Mouse (Mus musculus) hindbrain, embryonic 10.5 days (tissue): Measurements from ENCODE around the gene Abca3. TPM values are rescaled to one million over a fixed set of nuclear protein-coding genes. Genes with fewer than 3 reads are reported as not detected.

Experiments used
- DNase-seq: peaks from one replicate; pipeline ENCODE4 v3.0.0-alpha.2; 2017; ENCODE audit warnings: low spot score
- H3K27ac ChIP-seq: fragments of 300-500 bp; sonication (generic); 2 replicates; pipeline ENCODE4 v1.5.1; 2016; ENCODE audit warnings: mild to moderate bottlenecking, moderate library complexity
- H3K27me3 ChIP-seq: fragments of 300-500 bp; sonication (generic); 2 replicates; pipeline ENCODE4 v1.6.1; 2016; ENCODE audit warnings: mild to moderate bottlenecking; ENCODE audit not compliant: poor library complexity, insufficient read depth, severe bottlenecking
- H3K36me3 ChIP-seq: fragments of 300-500 bp; sonication (generic); 2 replicates; pipeline ENCODE4 v1.6.1; 2016; ENCODE audit warnings: mild to moderate bottlenecking, moderate library complexity
- H3K4me1 ChIP-seq: fragments of 300-500 bp; sonication (generic); replicated peaks from 2 replicates; pipeline ENCODE4 v1.6.1; 2016; ENCODE audit warnings: mild to moderate bottlenecking
- H3K4me3 ChIP-seq: fragments of 300-500 bp; sonication (generic); 2 replicates; pipeline ENCODE4 v1.5.1; 2016; ENCODE audit warnings: mild to moderate bottlenecking, moderate library complexity
- H3K9me3 ChIP-seq: fragments of 300-500 bp; sonication (generic); 2 replicates; pipeline ENCODE4 v1.6.1; 2016; ENCODE audit warnings: mild to moderate bottlenecking, moderate library complexity
- WGBS: fragments of 180-500 bp; shearing (Covaris S2); methylation state at CpG from one replicate; pipeline ENCODE4 v1.1.7; 2016; 5-methylcytosine and 5-hydroxymethylcytosine counted together
- polyA plus RNA-seq: library from polyadenylated mRNA; unstranded; fragments of >200 nt; fragmentation: Nextera tagmentation; extraction: Ambion mirVana; gene quantifications from 2 replicates; pipeline ENCODE4 v1.2.1, GENCODE M21; 2016

Gene Abca3
- polyA plus RNA-seq, 1 experiment from 2014 or later: 13.7 TPM

GRCm38 (mm10) chr17:24359006-24359405, 7.3 kb downstream of the Abca3 start:
- Histone ChIP-seq H3K36me3 (0 out of 2 replicates have a peak, but pooled peaks cover 4% of the 10 kb centered on the region), H3K9me3 (no peaks in the 10 kb centered on the region), H3K27me3 (peaks cover 7% of the 10 kb centered on the region), H3K4me3 (no peak overlapping the region), H3K4me1 (peaks cover 4% of the 10 kb centered on the region; the same call in 1 of the 2 replicates), H3K27ac (no peak overlapping the region)
- WGBS: 90% methylated on average over 8 of the region's 8 CpGs
- no peak for DNase-seq

GRCm38 (mm10) chr17:24359903-24360302, 8.2 kb downstream of the Abca3 start:
- no peak overlapping the region for H3K27ac ChIP-seq
- 0 out of 2 replicates have a peak, but pooled peaks cover 9% of the 10 kb centered on the region for H3K36me3 ChIP-seq
- DNase-seq: no peak
- WGBS: 80% methylated on average over 2 of the region's 2 CpGs
- no peak overlapping the region for H3K4me3 ChIP-seq
- H3K4me1 ChIP-seq: peaks cover 4% of the 10 kb centered on the region; the same call in 1 of the 2 replicates
- H3K9me3 ChIP-seq: no peaks in the 10 kb centered on the region
- H3K27me3 ChIP-seq: no peaks in the 10 kb centered on the region

- Histone ChIP-seq H3K27me3 (no peaks in the 10 kb centered on the region), H3K36me3 (0 out of 2 replicates have a peak, but pooled peaks cover 11% of the 10 kb centered on the region), H3K4me3 (no peak overlapping the region), H3K9me3 (no peaks in the 10 kb centered on the region), H3K27ac (no peak overlapping the region), H3K4me1 (peaks cover 9% of the 10 kb centered on the region)
- DNase-seq: no peak
- 87% methylated on average over 8 of the region's 8 CpGs for WGBS
These were observed 9.1 kb downstream of the Abca3 start for GRCm38 (mm10) chr17:24360841-24361240.

GRCm38 (mm10) chr17:24361291-24361690, 9.5 kb downstream of the Abca3 start:
- DNase-seq: no peak
- Histone ChIP-seq H3K4me1 (peaks cover 12% of the 10 kb centered on the region), H3K36me3 (0 out of 2 replicates have a peak, but pooled peaks cover 11% of the 10 kb centered on the region), H3K27me3 (no peaks in the 10 kb centered on the region), H3K9me3 (no peaks in the 10 kb centered on the region), H3K4me3 (no peak overlapping the region), H3K27ac (no peak overlapping the region)
- 87% methylated on average over 5 of the region's 5 CpGs for WGBS

- H3K27me3 ChIP-seq: no peaks in the 10 kb centered on the region
- H3K4me3 ChIP-seq: no peak overlapping the region
- H3K27ac ChIP-seq: no peak overlapping the region
- peaks cover 21% of the 10 kb centered on the region for H3K36me3 ChIP-seq
- 75% methylated on average over 9 of the region's 9 CpGs for WGBS
- peaks cover 12% of the 10 kb centered on the region for H3K4me1 ChIP-seq
- no peaks in the 10 kb centered on the region for H3K9me3 ChIP-seq
- no peak for DNase-seq
These were observed 10.8 kb downstream of the Abca3 start for GRCm38 (mm10) chr17:24362527-24362926.

- Histone ChIP-seq H3K4me1 (peaks cover 12% of the 10 kb centered on the region), H3K4me3 (no peak overlapping the region), H3K27me3 (no peaks in the 10 kb centered on the region), H3K27ac (no peak overlapping the region), H3K9me3 (no peaks in the 10 kb centered on the region), H3K36me3 (peaks cover 32% of the 10 kb centered on the region)
- DNase-seq: no peak
- 90% methylated on average over 9 of the region's 9 CpGs for WGBS
These were observed 12.7 kb downstream of the Abca3 start for GRCm38 (mm10) chr17:24364461-24364860.

GRCm38 (mm10) chr17:24365863-24366262, 14.1 kb downstream of the Abca3 start:
- no peaks in the 10 kb centered on the region for H3K27me3 ChIP-seq
- peak overlapping the region; percentile 36 for H3K27ac ChIP-seq
- H3K4me1 ChIP-seq: peaks cover 8% of the 10 kb centered on the region
- no peaks in the 10 kb centered on the region for H3K9me3 ChIP-seq
- H3K4me3 ChIP-seq: no peak overlapping the region
- peaks cover 33% of the 10 kb centered on the region for H3K36me3 ChIP-seq
- no peak for DNase-seq
- WGBS: 31% methylated on average over 13 of the region's 13 CpGs

GRCm38 (mm10) chr17:24375094-24375712, 23.5 kb downstream of the Abca3 start:
- Histone ChIP-seq H3K36me3 (peaks cover 40% of the 10 kb centered on the region), H3K4me1 (0 out of 2 replicates have a peak, but pooled peaks cover 6% of the 10 kb centered on the region), H3K4me3 (no peak overlapping the region), H3K9me3 (no peaks in the 10 kb centered on the region), H3K27me3 (no peaks in the 10 kb centered on the region), H3K27ac (no peak overlapping the region)
- DNase-seq: no peak
- 83% methylated on average over 5 of the region's 5 CpGs for WGBS

GRCm38 (mm10) chr17:24375886-24376285, 24.1 kb downstream of the Abca3 start:
- no peaks in the 10 kb centered on the region for H3K9me3 ChIP-seq
- WGBS: 91% methylated on average over 6 of the region's 6 CpGs
- H3K27ac ChIP-seq: no peak overlapping the region
- 0 out of 2 replicates have a peak, but pooled peaks cover 6% of the 10 kb centered on the region for H3K4me1 ChIP-seq
- no peak for DNase-seq
- H3K36me3 ChIP-seq: peaks cover 37% of the 10 kb centered on the region
- H3K4me3 ChIP-seq: no peak overlapping the region
- no peaks in the 10 kb centered on the region for H3K27me3 ChIP-seq

- no peak for DNase-seq
- WGBS: 84% methylated on average over 2 of the region's 2 CpGs
- H3K27ac ChIP-seq: no peak overlapping the region
These were observed 26.7 kb downstream of the Abca3 start for GRCm38 (mm10) chr17:24378496-24378895.

GRCm38 (mm10) chr17:24383789-24384188, 32.0 kb downstream of the Abca3 start:
- no peak for DNase-seq
- H3K27ac ChIP-seq: no peak overlapping the region
- WGBS: 88% methylated on average over 8 of the region's 8 CpGs
- no peaks in the 10 kb centered on the region for H3K9me3 ChIP-seq
- H3K36me3 ChIP-seq: peaks cover 59% of the 10 kb centered on the region
- no peak overlapping the region for H3K4me3 ChIP-seq
- H3K27me3 ChIP-seq: no peaks in the 10 kb centered on the region
- H3K4me1 ChIP-seq: no peaks in the 10 kb centered on the region

More at GRCm38 (mm10) chr17:24378496-24378895, 26.7 kb downstream of the Abca3 start:
- Histone ChIP-seq H3K4me1 (0 out of 2 replicates have a peak, but pooled peaks cover 6% of the 10 kb centered on the region), H3K36me3 (peaks cover 39% of the 10 kb centered on the region), H3K27me3 (no peaks in the 10 kb centered on the region), H3K9me3 (no peaks in the 10 kb centered on the region), H3K4me3 (no peak overlapping the region)

GRCm38 (mm10) chr17:24388711-24389110, 37.0 kb downstream of the Abca3 start:
- Histone ChIP-seq H3K9me3 (no peaks in the 10 kb centered on the region), H3K4me1 (no peaks in the 10 kb centered on the region), H3K36me3 (peaks cover 71% of the 10 kb centered on the region), H3K27ac (no peak overlapping the region), H3K27me3 (no peaks in the 10 kb centered on the region), H3K4me3 (no peak overlapping the region)
- WGBS: 86% methylated on average over 5 of the region's 5 CpGs
- DNase-seq: no peak

- H3K4me1 ChIP-seq: no peaks in the 10 kb centered on the region
- H3K27me3 ChIP-seq: no peaks in the 10 kb centered on the region
- H3K27ac ChIP-seq: no peak overlapping the region
- 4% methylated on average over 2 of the region's 2 CpGs for WGBS
- peak; percentile 43 for DNase-seq
- H3K4me3 ChIP-seq: no peak overlapping the region
- peaks cover 60% of the 10 kb centered on the region for H3K36me3 ChIP-seq
- H3K9me3 ChIP-seq: no peaks in the 10 kb centered on the region
These were observed 38.1 kb downstream of the Abca3 start for GRCm38 (mm10) chr17:24389865-24390264.
